Mouse (Mus musculus) midbrain, embryonic 12.5 days (tissue): Measurements from ENCODE around the gene Sgms1. TPM values are rescaled to one million over a fixed set of nuclear protein-coding genes. Genes with fewer than 3 reads are reported as not detected.

Experiments used
- ATAC-seq: fragments of 200-750 bp; cut with Nextera tagmentation; 2 replicates; pipeline ENCODE4 v1.8.0; 2017; ENCODE audit warnings: low read depth, moderate TSS enrichment, moderate library complexity; ENCODE audit not compliant: low FRiP score
- H3K27ac ChIP-seq: fragments of 300-500 bp; sonication (generic); replicated peaks from 2 replicates; pipeline ENCODE4 v1.5.1; 2016; ENCODE audit warnings: mild to moderate bottlenecking
- H3K27me3 ChIP-seq: fragments of 300-500 bp; sonication (generic); 2 replicates; pipeline ENCODE4 v1.6.1; 2016; ENCODE audit warnings: mild to moderate bottlenecking
- H3K36me3 ChIP-seq: fragments of 300-500 bp; sonication (generic); 2 replicates; pipeline ENCODE4 v1.6.1; 2016
- H3K4me1 ChIP-seq: fragments of 300-500 bp; sonication (generic); 2 replicates; pipeline ENCODE4 v1.6.1; 2016
- H3K4me2 ChIP-seq: fragments of 300-500 bp; sonication (generic); replicated peaks from 2 replicates; pipeline ENCODE4 v1.6.1; 2016; ENCODE audit warnings: mild to moderate bottlenecking, moderate library complexity
- H3K4me3 ChIP-seq: fragments of 300-500 bp; sonication (generic); 2 replicates; pipeline ENCODE4 v1.5.1; 2016; ENCODE audit warnings: mild to moderate bottlenecking
- H3K9ac ChIP-seq: fragments of 300-500 bp; sonication (generic); replicated peaks from 2 replicates; pipeline ENCODE4 v1.6.1; 2016; ENCODE audit warnings: mild to moderate bottlenecking, moderate library complexity
- H3K9me3 ChIP-seq: fragments of 300-500 bp; sonication (generic); 2 replicates; pipeline ENCODE4 v1.6.1; 2016; ENCODE audit warnings: mild to moderate bottlenecking
- WGBS: fragments of 180-500 bp; shearing (Covaris S2); methylation state at CpG from one replicate; pipeline ENCODE4 v1.1.7; 2016; 5-methylcytosine and 5-hydroxymethylcytosine counted together
- polyA plus RNA-seq: library from polyadenylated mRNA; unstranded; fragments of >200 nt; fragmentation: Nextera tagmentation; extraction: Ambion mirVana; gene quantifications from 2 replicates; pipeline ENCODE4 v1.2.1, GENCODE M21; 2016

Sgms1 gene
- polyA plus RNA-seq, 1 experiment from 2014 or later, result 15.1 TPM

DNA sequence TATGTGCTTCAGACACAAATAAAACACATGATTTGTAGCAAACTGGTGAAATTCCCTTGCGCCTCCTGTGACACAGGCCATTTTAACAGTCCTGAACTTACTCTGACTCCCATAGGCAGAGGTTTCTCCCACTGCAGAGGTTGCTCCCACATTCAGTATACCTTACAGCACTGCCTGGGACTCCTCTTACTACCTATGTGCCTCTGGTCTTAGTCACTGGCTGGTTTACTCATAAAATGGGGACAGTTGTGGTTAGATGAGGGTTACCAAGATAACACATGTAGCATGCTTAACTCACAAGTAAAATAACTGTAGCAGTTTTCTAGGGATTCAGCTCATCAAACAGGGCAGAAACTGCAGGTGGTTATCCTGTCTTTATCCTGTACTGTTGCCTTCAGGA lies 268.7 kb downstream of the Sgms1 start:
- no peaks in the 10 kb centered on the region for H3K36me3 ChIP-seq
- no peak for ATAC-seq

DNA sequence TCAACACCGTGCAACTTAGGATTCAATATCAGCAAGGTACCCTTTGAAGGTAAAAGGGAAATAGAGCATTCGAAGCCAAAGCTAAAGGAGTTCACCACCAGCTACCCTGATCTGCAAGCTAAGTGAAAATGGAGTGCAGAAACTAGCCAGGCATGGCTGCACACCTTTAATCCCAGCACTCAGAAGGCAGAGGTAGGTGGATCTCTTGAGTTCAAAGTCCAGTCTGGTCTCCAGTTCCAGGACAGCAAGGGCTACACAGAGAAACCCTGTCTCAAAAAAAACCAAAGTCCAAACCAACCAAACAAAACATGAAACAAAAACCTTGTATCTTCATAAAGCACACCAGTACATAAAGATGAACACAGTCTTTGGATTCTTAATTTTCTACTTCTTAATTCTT lies 269.8 kb downstream of the Sgms1 start:
- no peaks in the 10 kb centered on the region for H3K36me3 ChIP-seq
- ATAC-seq, result no peak
- H3K27ac ChIP-seq, result no peak overlapping the region
- H3K4me2 ChIP-seq, result no peak overlapping the region
- H3K9me3 ChIP-seq, result no peaks in the 10 kb centered on the region
- WGBS, result 93% methylated on average over 2 of the region's 2 CpGs
- H3K9ac ChIP-seq, result no peak overlapping the region
- H3K4me3 ChIP-seq, result no peak overlapping the region
- no peaks in the 10 kb centered on the region for H3K27me3 ChIP-seq
- no peaks in the 10 kb centered on the region for H3K4me1 ChIP-seq

More for the DNA sequence above, 268.7 kb downstream of the Sgms1 start:
- Histone ChIP-seq H3K4me3 (no peak overlapping the region), H3K9me3 (no peaks in the 10 kb centered on the region), H3K4me2 (no peak overlapping the region), H3K27me3 (no peaks in the 10 kb centered on the region), H3K27ac (no peak overlapping the region), H3K9ac (no peak overlapping the region), H3K4me1 (no peaks in the 10 kb centered on the region)
- WGBS, result 90% methylated on average over 1 of the region's 1 CpGs

DNA sequence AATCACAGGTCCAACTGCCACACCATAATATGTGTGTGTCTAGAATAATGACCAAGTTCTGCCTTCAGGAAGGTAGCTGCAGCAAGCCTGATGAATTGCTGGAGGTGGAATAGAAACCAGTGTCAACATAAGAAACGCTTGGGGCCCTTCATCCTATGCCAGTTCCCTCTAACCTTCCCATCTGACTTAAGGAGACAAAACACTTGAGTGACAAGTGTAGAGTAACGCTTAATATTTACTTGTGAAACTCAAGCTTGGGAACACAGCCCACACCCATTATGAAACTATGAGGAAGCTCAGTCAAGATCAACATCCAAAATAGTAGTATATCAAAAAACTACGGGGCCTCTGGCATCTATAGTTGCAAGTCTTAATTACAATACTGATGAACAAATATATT lies 271.0 kb downstream of the Sgms1 start:
- H3K27ac ChIP-seq, result no peak overlapping the region
- WGBS, result 91% methylated on average over 3 of the region's 3 CpGs
- no peaks in the 10 kb centered on the region for H3K36me3 ChIP-seq
- no peaks in the 10 kb centered on the region for H3K9me3 ChIP-seq
- H3K4me3 ChIP-seq, result no peak overlapping the region
- no peak overlapping the region for H3K9ac ChIP-seq
- H3K4me1 ChIP-seq, result no peaks in the 10 kb centered on the region
- H3K4me2 ChIP-seq, result no peak overlapping the region
- no peak for ATAC-seq
- no peaks in the 10 kb centered on the region for H3K27me3 ChIP-seq

DNA sequence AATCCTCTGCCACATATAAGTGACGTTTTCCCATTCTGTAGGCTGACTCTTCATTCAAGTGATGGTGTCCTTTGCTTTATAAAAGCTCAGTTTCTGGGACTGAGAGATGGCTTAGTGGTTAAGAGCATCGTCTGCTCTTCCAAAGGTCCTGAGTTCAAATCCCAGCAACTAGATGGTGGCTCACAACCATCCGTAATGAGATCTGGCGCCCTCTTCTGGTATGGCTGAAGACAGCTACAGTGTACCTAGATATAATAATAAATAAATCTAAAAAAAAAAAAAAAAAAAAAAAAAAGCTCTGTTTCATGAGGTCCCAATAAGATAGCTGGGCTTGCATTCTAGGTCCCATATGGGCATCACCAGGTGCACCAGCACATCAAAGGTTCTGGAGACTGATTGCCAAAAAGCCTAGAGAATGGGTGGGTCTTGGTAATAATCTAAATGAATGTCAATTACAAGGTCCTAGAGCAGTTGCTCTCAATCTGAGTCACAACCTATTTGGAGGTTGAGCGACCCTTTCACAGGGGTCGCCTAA lies 272.0 kb downstream of the Sgms1 start:
- Histone ChIP-seq H3K4me2 (no peak overlapping the region), H3K9me3 (no peaks in the 10 kb centered on the region), H3K4me1 (no peaks in the 10 kb centered on the region), H3K9ac (no peak overlapping the region), H3K27me3 (no peaks in the 10 kb centered on the region), H3K4me3 (no peak overlapping the region), H3K36me3 (no peaks in the 10 kb centered on the region), H3K27ac (no peak overlapping the region)
- 82% methylated on average over 6 of the region's 6 CpGs for WGBS
- no peak for ATAC-seq

DNA sequence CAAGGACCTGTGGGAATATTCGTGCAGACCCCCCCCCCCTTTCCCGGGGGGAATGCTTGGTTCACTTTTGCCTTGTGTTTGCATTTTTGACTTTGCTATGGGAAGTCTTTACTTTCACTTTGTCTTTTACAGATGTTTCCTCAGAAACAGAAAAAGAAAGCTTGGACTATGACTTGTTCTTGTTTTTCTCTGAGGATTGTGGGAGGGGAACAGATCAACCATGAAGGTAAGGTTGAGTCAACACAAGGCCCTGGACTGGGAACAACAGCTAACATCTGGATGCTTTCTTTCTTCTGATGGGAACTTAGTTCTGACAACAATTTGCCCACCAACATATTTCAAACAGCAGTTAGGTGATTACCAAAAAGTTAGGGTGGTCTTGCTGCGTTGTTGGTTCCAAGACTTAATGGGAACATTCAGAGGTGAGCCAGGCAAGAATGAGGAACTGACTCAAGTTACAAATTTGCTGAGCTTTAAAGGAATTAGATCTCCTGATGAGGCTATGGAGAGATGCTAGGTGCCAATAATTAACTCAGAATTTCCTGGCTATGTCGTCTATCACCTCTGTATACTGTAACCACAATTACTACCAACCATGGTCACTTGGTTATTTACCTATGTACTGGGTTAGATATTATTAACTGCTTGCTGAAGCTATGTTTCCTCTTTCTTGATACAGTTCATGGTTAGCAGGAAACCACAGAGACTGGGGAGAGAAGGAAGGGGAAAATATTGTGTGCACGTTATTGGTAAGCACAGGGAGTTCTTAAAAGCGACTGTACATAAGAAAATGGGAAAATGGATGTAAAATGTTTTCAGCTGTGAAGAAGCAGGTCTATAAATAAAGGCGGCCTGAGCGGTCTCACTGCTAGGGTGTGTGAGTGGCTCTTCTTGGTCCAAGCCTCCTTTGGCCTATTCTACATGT lies 277.4 kb downstream of the Sgms1 start:
- no peaks in the 10 kb centered on the region for H3K9me3 ChIP-seq
- H3K4me1 ChIP-seq, result no peaks in the 10 kb centered on the region
- ATAC-seq, result no peak
- no peak overlapping the region for H3K4me2 ChIP-seq
- 85% methylated on average over 8 of the region's 8 CpGs for WGBS
- no peak overlapping the region for H3K9ac ChIP-seq
- no peak overlapping the region for H3K27ac ChIP-seq
- H3K27me3 ChIP-seq, result no peaks in the 10 kb centered on the region
- H3K4me3 ChIP-seq, result no peak overlapping the region
- no peaks in the 10 kb centered on the region for H3K36me3 ChIP-seq

DNA sequence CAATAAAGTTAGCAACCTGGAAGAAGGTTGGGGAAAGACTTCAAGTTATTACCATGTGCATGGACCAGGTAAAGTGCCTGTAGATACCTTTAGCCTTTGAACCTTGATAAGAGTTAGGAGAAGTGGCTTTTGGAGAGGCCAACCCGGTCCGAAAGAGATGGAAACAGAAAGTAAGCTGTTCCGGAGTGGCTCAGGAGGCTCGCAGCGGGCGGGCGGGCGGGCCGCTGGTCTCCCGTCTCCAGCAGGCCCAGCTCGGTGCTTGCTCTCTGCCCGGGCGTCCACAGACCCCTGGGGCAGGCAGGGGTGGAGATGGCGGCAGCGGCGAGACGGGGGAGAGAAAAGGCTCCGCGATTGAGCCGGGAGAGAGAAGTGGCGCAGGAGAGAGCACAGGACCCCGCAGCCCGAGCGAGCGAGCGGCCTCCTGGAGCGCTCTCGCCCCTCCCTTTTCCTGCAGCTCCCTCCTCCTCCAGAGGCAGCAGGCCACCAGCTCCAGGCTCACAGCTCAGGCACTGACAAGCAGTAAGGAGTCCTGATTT lies 281.7 kb downstream of the Sgms1 start, which contains the start of gene Asah2:
Asah2 (minus strand) TSS at position 441 of the 536 bp plus-strand sequence.
- H3K4me1 ChIP-seq, result peaks cover 4% of the 10 kb centered on the region; the same call in 1 of the 2 replicates
- WGBS, result under 1% methylated on average over 27 of the region's 28 CpGs
- peak; percentile 98 for ATAC-seq
- H3K9me3 ChIP-seq, result no peaks in the 10 kb centered on the region
- H3K4me2 ChIP-seq, result peak within 1 kb of the TSS; percentile 64
- H3K4me3 ChIP-seq, result peak within 1 kb of the TSS; percentile 56
- peaks cover 10% of the 10 kb centered on the region for H3K27me3 ChIP-seq
- H3K36me3 ChIP-seq, result no peaks in the 10 kb centered on the region
- H3K9ac ChIP-seq, result peak within 1 kb of the TSS; percentile 78
- H3K27ac ChIP-seq, result peak within 1 kb of the TSS; percentile 46

DNA sequence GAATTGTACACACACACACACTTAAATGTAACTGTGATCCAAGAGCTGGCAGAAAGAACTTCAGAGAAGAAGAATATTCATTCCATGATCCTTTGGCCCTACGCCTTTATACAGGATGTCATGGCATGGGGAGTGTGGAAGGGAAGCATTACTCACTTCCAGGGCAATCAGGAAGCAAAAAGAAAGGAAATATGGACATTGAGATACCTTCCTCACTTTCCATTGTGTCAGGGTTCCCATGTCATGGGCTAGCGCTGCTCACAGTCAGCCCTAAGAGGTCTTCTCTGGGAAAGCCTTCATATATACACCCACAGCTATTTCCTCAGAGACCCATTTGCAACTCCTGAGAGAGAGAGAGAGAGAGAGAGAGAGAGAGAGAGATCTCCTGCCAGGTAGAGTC lies 282.8 kb downstream of the Sgms1 start:
- H3K9me3 ChIP-seq, result no peaks in the 10 kb centered on the region
- H3K36me3 ChIP-seq, result no peaks in the 10 kb centered on the region
- no peak overlapping the region for H3K27ac ChIP-seq
- H3K9ac ChIP-seq, result no peak overlapping the region
- H3K4me1 ChIP-seq, result peaks cover 6% of the 10 kb centered on the region; the same call in 1 of the 2 replicates
- no peak for ATAC-seq
- peaks cover 10% of the 10 kb centered on the region for H3K27me3 ChIP-seq
- H3K4me3 ChIP-seq, result no peak overlapping the region
- no peak overlapping the region for H3K4me2 ChIP-seq
- WGBS, result 97% methylated on average over 2 of the region's 2 CpGs

DNA sequence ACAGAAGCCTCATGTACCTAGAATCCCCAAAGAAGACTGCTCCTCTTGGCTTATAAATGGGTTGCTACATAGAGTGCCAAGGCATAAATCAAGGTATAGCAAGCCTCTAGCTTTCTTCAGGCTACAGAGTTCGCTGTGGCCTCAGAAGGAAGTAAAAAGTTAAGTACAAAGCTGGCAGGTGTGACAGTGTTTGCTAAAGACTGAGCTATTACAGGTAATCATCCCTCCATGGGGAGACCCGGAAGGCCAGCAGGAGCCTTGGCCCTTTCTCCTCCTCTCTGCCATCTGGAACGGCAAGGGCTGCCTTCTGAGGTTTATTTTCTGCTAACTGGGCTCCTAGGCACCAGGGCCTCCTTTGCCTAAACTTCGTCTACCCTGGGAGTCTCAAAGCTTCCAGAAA lies 285.3 kb downstream of the Sgms1 start:
- Histone ChIP-seq H3K27me3 (peaks cover 10% of the 10 kb centered on the region), H3K27ac (no peak overlapping the region), H3K4me2 (no peak overlapping the region), H3K9me3 (no peaks in the 10 kb centered on the region), H3K4me3 (no peak overlapping the region), H3K36me3 (no peaks in the 10 kb centered on the region), H3K9ac (no peak overlapping the region), H3K4me1 (peaks cover 6% of the 10 kb centered on the region; the same call in 1 of the 2 replicates)
- ATAC-seq, result no peak
- WGBS, result 79% methylated on average over 3 of the region's 4 CpGs

DNA sequence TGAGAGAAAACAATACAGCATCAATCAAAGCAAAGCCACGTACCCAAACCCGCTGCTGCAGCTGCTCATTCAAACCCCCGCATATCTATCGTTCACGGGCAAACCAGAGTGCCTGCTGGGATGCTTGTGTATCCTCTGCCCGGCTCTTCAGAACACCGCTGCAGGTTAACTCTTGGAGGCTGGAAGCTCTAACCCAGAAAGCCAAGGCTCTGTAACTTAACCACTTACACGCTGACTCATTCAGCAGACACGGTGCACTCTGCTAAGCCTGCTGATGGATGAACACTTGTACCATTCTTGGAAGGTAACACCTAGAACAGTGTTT lies 286.6 kb downstream of the Sgms1 start:
- peak; percentile 59 for ATAC-seq
- Histone ChIP-seq H3K4me2 (peak overlapping the region; percentile 55), H3K27ac (peak overlapping the region; percentile 31), H3K4me1 (peaks cover 6% of the 10 kb centered on the region; the same call in 1 of the 2 replicates), H3K9ac (peak overlapping the region; percentile 29), H3K27me3 (peaks cover 10% of the 10 kb centered on the region), H3K9me3 (no peaks in the 10 kb centered on the region), H3K4me3 (peak overlapping the region; percentile 34), H3K36me3 (no peaks in the 10 kb centered on the region)
- 4% methylated on average over 9 of the region's 9 CpGs for WGBS

DNA sequence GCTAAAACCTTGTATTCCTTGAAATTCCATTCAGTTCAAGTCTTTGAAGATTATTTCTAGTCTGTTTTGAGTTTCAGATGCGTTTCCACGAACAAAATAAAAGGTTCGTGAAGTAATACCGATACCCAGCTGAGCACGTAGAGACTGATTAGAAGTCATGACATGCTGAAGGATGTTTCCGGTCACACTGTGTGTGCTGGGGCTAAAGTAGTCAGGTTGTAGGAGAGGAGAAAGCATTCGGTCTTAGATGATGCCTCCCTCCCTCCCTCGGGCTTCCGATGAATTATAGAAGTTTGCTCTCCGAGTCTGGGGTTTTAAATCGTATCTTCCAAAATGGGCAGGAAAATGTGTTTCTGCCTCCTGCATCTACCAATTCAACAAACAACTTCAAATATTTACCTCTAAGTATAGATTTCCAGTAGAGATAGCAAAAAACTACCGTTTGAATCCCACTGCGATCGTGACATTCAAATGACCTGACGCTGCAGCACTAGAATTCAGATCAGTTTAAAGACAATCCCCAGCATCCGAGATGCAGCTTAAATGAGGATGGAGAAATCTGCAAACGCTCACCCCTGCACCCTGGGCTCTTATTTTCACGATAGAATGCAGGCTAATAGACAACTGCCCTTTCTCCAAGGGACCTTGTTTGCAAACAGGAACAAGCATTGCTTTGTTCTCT lies 287.1 kb downstream of the Sgms1 start:
- Histone ChIP-seq H3K4me1 (peaks cover 6% of the 10 kb centered on the region; the same call in 1 of the 2 replicates), H3K36me3 (no peaks in the 10 kb centered on the region), H3K9ac (peak overlapping the region; percentile 29), H3K27me3 (peaks cover 10% of the 10 kb centered on the region), H3K4me3 (peak overlapping the region; percentile 34), H3K27ac (peak overlapping the region; percentile 31), H3K9me3 (no peaks in the 10 kb centered on the region), H3K4me2 (peak overlapping the region; percentile 55)
- 22% methylated on average over 18 of the region's 18 CpGs for WGBS
- no peak; the same call in 1 of the 2 replicates for ATAC-seq

DNA sequence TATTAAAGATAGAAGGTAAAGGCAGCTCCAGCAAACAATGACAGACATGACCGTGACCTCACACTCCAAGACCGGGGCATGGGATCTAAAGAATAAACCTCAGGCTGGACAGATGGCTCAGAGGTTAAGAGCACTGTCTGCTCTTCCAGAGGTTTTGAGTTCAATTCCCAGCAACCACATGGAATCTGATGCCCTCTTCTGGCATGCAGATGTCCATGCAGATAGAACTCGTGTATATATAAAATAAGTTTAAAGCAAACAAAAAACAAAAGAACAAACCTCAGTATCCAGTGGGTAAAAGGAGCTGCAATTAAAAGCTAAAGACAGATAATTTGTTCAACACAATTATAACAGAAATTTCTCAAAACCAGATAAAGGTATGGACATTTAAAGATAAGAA lies 290.9 kb downstream of the Sgms1 start:
- Histone ChIP-seq H3K27me3 (no peaks in the 10 kb centered on the region), H3K4me1 (peaks cover 6% of the 10 kb centered on the region; the same call in 1 of the 2 replicates), H3K4me3 (no peak overlapping the region), H3K9me3 (no peaks in the 10 kb centered on the region), H3K27ac (no peak overlapping the region), H3K4me2 (no peak overlapping the region), H3K36me3 (no peaks in the 10 kb centered on the region), H3K9ac (no peak overlapping the region)
- no peak for ATAC-seq
- 79% methylated on average over 3 of the region's 3 CpGs for WGBS

DNA sequence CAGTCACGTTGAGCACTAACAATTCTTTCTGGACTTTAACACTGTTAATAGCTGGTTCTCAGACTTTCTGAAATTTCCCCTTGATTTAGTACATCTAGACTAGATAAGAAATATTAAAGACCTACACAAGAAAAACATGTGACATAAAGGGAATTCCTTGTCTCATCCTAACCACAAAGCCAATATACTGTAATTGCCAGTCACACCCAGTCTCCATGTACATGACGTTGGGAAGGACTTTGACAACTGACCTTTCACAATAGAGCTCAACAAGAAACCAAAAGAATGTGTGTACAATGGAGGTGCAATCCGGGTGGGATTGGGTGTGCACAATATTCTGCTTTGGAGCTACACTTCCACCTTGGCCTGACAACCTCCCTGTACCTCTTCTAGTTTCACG lies 297.2 kb downstream of the Sgms1 start:
- H3K4me3 ChIP-seq, result no peak overlapping the region
- H3K4me1 ChIP-seq, result no peaks in the 10 kb centered on the region
- H3K4me2 ChIP-seq, result no peak overlapping the region
- ATAC-seq, result no peak
- 90% methylated on average over 4 of the region's 4 CpGs for WGBS
- no peaks in the 10 kb centered on the region for H3K9me3 ChIP-seq
- H3K36me3 ChIP-seq, result no peaks in the 10 kb centered on the region
- H3K9ac ChIP-seq, result no peak overlapping the region
- H3K27me3 ChIP-seq, result no peaks in the 10 kb centered on the region
- H3K27ac ChIP-seq, result no peak overlapping the region
